Mouse (Mus musculus) liver, postnatal 0 days (tissue): ENCODE results near the gene Gadd45g.

Experiments
- CTCF ChIP-seq: sonication (generic); IDR thresholded peaks from 2 replicates; pipeline ENCODE4 v1.5.1; 2016; ENCODE audit warnings: antibody characterized with exemption, low read depth
- EP300 ChIP-seq: IDR thresholded peaks from 2 replicates; pipeline ENCODE4 v1.6.1; 2016; ENCODE audit warnings: antibody characterized with exemption, low read depth, mild to moderate bottlenecking

- TF ChIP-seq EP300, result no peak
- TF ChIP-seq CTCF, result no peak
Measured at GRCm38 (mm10) chr13:51846868-51847793, 653 bp downstream of the Gadd45g start.
